Mouse (Mus musculus): ENCODE results near the gene Bcam. TPM values are rescaled to one million over a fixed set of nuclear protein-coding genes. Genes with fewer than 3 reads are reported as not detected.

The Bcam gene
- polyA plus RNA-seq, 1 experiment from 2014 or later, result 7.2 TPM

DNA sequence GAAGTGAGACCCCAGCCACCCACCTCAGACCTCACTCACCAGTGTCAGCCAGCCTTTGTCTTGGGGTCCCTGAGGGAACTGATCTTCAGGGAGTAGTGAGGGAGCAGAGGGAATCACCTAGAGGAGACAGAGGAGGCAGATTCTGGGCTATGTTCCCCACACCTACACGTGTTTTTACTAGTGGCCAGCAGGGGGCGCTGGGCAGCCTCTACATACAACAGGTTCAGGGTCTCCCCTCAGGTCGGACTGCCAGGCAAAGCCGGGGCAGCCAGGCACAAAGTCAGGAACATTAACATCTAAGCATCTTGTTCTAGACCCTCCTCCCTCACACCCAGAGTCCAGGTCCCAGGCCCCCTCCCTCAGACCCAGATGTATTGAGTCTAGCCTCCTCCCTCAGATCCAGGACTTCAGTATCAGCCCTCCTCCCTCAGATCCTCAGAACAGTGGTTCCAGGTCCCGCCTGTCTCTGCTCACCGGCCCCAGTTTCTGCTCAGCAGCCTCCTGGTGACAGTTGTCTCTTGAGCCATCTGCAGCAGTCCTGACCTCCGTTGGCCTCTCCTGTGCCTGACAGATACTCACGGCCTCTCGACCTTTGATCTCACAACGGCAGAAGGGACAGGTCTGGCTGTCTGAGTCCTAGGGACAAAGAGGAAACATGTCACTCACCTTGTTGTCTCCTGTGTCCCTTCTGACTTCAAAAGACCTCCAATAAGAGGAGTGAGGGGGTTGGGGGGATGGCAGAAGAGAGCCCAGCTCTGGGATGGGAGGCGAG lies 14.1 kb upstream of the Bcam start:
- DNase-seq, result no peak
- Histone ChIP-seq H3K4me1 (replicated peaks) (peaks cover 15% of the 10 kb centered on the region), H3K9ac (no peak overlapping the region), H3K4me3 (replicated peaks) (no peak overlapping the region), H3K9me3 (replicated peaks) (no peaks in the 10 kb centered on the region), H3K27ac (no peak overlapping the region), H3K4me2 (no peak overlapping the region), H3K36me3 (no peaks in the 10 kb centered on the region), H3K27me3 (0 out of 2 replicates have a peak, but pooled peaks cover 7% of the 10 kb centered on the region)
- 20% methylated on average over 11 of the region's 11 CpGs for WGBS (ENCODE audit: insufficient replicate concordance)
- peak; percentile 45 for ATAC-seq (ENCODE audit: low read depth)

- no peak overlapping the region for H3K4me2 ChIP-seq
- no peak for ATAC-seq (ENCODE audit: low read depth)
Measured at GRCm38 (mm10) chr7:19783630-19784029, 12.8 kb upstream of the Bcam start.

GRCm38 (mm10) chr7:19782645-19783044 lies 11.8 kb upstream of the Bcam start:
- no peaks in the 10 kb centered on the region for H3K36me3 ChIP-seq
- no peak overlapping the region for H3K4me3 ChIP-seq (replicated peaks)
- no peaks in the 10 kb centered on the region for H3K9me3 ChIP-seq (replicated peaks)
- WGBS (ENCODE audit: insufficient replicate concordance), result 83% methylated on average over 4 of the region's 4 CpGs
- H3K27ac ChIP-seq, result no peak overlapping the region
- H3K4me2 ChIP-seq, result no peak overlapping the region
- no peaks in the 10 kb centered on the region for H3K27me3 ChIP-seq
- peaks cover 11% of the 10 kb centered on the region for H3K4me1 ChIP-seq (replicated peaks)
- no peak overlapping the region for H3K9ac ChIP-seq
- ATAC-seq (ENCODE audit: low read depth) (no peak), DNase-seq (no peak)

More at GRCm38 (mm10) chr7:19783630-19784029, 12.8 kb upstream of the Bcam start:
- Histone ChIP-seq H3K27ac (no peak overlapping the region), H3K27me3 (no peaks in the 10 kb centered on the region), H3K9me3 (replicated peaks) (no peaks in the 10 kb centered on the region), H3K36me3 (no peaks in the 10 kb centered on the region), H3K4me3 (replicated peaks) (no peak overlapping the region), H3K9ac (no peak overlapping the region), H3K4me1 (replicated peaks) (peaks cover 11% of the 10 kb centered on the region)
- no peak for DNase-seq
- WGBS (ENCODE audit: insufficient replicate concordance), result 53% methylated on average over 8 of the region's 8 CpGs

GRCm38 (mm10) chr7:19781741-19782140 lies 10.9 kb upstream of the Bcam start:
- Histone ChIP-seq H3K36me3 (no peaks in the 10 kb centered on the region), H3K4me2 (no peak overlapping the region), H3K27me3 (no peaks in the 10 kb centered on the region), H3K27ac (no peak overlapping the region), H3K4me3 (replicated peaks) (no peak overlapping the region), H3K9me3 (replicated peaks) (no peaks in the 10 kb centered on the region), H3K4me1 (replicated peaks) (peaks cover 11% of the 10 kb centered on the region), H3K9ac (no peak overlapping the region)
- DNase-seq, result no peak
- ATAC-seq (ENCODE audit: low read depth), result no peak
- 74% methylated on average over 7 of the region's 7 CpGs for WGBS (ENCODE audit: insufficient replicate concordance)

- Histone ChIP-seq H3K9me3 (replicated peaks) (no peaks in the 10 kb centered on the region), H3K4me3 (replicated peaks) (no peak overlapping the region), H3K4me1 (replicated peaks) (peaks cover 5% of the 10 kb centered on the region), H3K4me2 (no peak overlapping the region), H3K27me3 (no peaks in the 10 kb centered on the region), H3K9ac (no peak overlapping the region), H3K36me3 (no peaks in the 10 kb centered on the region), H3K27ac (no peak overlapping the region)
- ATAC-seq (ENCODE audit: low read depth) (no peak), DNase-seq (no peak)
- 61% methylated on average over 4 of the region's 4 CpGs for WGBS (ENCODE audit: insufficient replicate concordance)
Measured at GRCm38 (mm10) chr7:19779903-19780302, 9.1 kb upstream of the Bcam start.

- Histone ChIP-seq H3K27me3 (no peaks in the 10 kb centered on the region), H3K4me3 (replicated peaks) (no peak overlapping the region), H3K27ac (no peak overlapping the region), H3K9me3 (replicated peaks) (no peaks in the 10 kb centered on the region), H3K4me1 (replicated peaks) (peaks cover 3% of the 10 kb centered on the region; the same call in 1 of the 2 replicates), H3K4me2 (no peak overlapping the region), H3K9ac (no peak overlapping the region), H3K36me3 (no peaks in the 10 kb centered on the region)
- 75% methylated on average over 8 of the region's 8 CpGs for WGBS (ENCODE audit: insufficient replicate concordance)
- DNase-seq (no peak), ATAC-seq (ENCODE audit: low read depth) (no peak)
Measured at GRCm38 (mm10) chr7:19778645-19779044, 7.8 kb upstream of the Bcam start.

- H3K36me3 ChIP-seq, result no peaks in the 10 kb centered on the region
- no peak overlapping the region for H3K4me2 ChIP-seq
- H3K9ac ChIP-seq, result no peak overlapping the region
- WGBS (ENCODE audit: insufficient replicate concordance), result 66% methylated on average over 11 of the region's 11 CpGs
- no peak overlapping the region for H3K27ac ChIP-seq
- ATAC-seq (ENCODE audit: low read depth) (no peak), DNase-seq (no peak)
- H3K4me1 ChIP-seq (replicated peaks), result no peaks in the 10 kb centered on the region
- H3K4me3 ChIP-seq (replicated peaks), result no peak overlapping the region
- peaks cover 3% of the 10 kb centered on the region for H3K27me3 ChIP-seq
- no peaks in the 10 kb centered on the region for H3K9me3 ChIP-seq (replicated peaks)
Measured at GRCm38 (mm10) chr7:19777049-19777723, 6.4 kb upstream of the Bcam start.

DNA sequence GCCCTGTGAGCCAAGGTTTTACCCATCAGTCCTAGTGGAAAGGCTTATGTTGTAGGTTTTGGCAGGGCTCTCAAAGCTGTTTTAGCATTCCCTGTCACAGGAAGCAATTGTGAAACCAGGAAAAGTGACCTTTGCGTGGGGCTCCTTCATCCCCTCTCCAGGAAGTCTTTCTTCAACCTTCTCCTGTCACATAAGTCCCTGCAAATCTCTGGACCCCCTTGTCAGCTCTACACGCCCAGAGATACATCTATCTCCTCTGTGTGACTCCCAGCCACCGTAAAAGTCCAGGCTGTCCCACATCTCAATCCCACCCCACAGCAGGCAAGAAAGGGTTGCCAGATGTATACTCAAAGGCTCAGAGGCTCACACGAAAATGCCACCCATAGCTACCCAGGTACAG lies 866 bp upstream of the Bcam start:
- 40% methylated on average over 4 of the region's 4 CpGs for WGBS (ENCODE audit: insufficient replicate concordance)
- Histone ChIP-seq H3K27ac (no peak overlapping the region), H3K36me3 (no peaks in the 10 kb centered on the region), H3K4me2 (no peak overlapping the region), H3K27me3 (peaks cover 51% of the 10 kb centered on the region), H3K9ac (no peak overlapping the region), H3K4me3 (replicated peaks) (no peak overlapping the region), H3K4me1 (replicated peaks) (peaks cover 21% of the 10 kb centered on the region), H3K9me3 (replicated peaks) (no peaks in the 10 kb centered on the region)
- ATAC-seq (ENCODE audit: low read depth), result no peak
- DNase-seq, result no peak

DNA sequence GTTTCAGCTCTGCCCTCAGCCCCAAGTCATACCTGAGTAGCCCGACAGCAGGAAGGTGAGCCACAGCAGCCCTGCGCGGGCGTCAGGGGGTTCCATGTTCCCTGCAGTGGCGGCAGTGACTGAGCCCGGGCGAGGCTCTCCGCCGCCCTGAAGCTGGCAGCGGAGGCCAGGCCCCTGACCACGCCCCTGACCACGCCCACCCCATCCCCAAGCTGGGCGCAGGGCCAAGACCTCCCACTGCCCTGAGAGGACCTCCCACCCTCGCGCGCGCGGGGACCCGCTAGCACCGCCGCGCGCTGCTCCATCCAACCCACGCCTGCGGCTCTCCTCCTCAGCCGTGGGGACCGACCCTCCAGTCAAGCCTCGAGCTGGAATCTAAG lies 451 bp downstream of the Bcam start:
- Histone ChIP-seq H3K36me3 (no peaks in the 10 kb centered on the region), H3K27me3 (peaks cover 54% of the 10 kb centered on the region), H3K4me1 (replicated peaks) (peaks cover 21% of the 10 kb centered on the region), H3K4me3 (replicated peaks) (peak overlapping the region; percentile 47), H3K4me2 (peak overlapping the region; percentile 65), H3K9me3 (replicated peaks) (no peaks in the 10 kb centered on the region), H3K9ac (peak overlapping the region; percentile 28; the same call in 1 of the 2 replicates), H3K27ac (no peak overlapping the region)
- under 1% methylated on average over 28 of the region's 28 CpGs for WGBS (ENCODE audit: insufficient replicate concordance)
- DNase-seq (peak; percentile 47), ATAC-seq (ENCODE audit: low read depth) (peak; percentile 70)

DNA sequence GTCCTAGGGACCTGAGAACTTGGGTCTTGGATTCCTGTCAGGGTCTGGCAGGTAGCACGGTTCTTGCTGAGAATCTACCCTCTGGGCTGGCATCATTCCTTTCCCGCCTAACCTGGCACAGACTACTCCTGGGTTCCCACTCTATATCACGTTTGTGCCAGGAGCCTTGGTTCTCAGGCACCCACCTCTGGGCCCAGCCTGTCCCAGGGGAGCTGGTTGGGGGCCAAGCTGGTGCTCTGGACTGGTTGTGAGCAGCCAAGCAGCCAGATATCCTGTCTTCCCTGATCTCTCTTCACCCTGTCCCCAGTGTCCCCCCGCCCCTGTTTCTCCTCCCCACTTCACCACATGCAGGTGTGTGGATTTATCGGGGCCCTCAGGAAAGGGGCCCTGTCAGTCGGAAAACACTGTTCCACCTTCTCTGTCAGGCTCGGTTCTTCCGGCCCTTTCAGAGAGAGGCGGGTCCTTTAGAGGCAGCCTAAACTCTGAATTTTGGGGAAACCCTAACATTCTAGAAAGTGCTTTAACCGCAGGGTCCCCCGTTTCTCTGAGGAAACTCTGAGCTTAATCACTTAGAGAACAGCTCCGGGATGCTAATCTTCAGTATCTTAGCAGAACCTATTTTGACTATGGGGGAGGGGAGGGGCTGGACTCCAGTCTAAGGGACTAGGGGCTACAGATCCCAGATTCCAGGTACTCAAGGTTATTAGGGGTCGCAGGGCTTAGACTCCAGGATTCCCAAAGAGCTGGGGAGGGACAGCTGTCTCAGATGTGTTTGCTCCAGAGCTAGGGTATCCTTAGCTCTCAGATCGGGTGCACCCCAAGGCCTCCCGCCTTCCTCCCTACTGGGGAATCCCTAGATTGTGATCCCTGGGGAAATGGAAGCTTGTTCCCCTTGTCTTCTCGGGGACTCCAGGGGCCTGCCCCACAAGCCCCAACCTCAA lies 1.1 kb downstream of the Bcam start:
- DNase-seq (no peak), ATAC-seq (ENCODE audit: low read depth) (0 out of 2 replicates have a peak, but pooled peaks have one; percentile 18)
- 11% methylated on average over 16 of the region's 16 CpGs for WGBS (ENCODE audit: insufficient replicate concordance)
- H3K9ac ChIP-seq, result peak overlapping the region; percentile 28; the same call in 1 of the 2 replicates
- H3K4me3 ChIP-seq (replicated peaks), result peak overlapping the region; percentile 47
- H3K4me1 ChIP-seq (replicated peaks), result peaks cover 21% of the 10 kb centered on the region
- no peaks in the 10 kb centered on the region for H3K36me3 ChIP-seq
- H3K9me3 ChIP-seq (replicated peaks), result no peaks in the 10 kb centered on the region
- peaks cover 54% of the 10 kb centered on the region for H3K27me3 ChIP-seq
- H3K4me2 ChIP-seq, result peak overlapping the region; percentile 65
- no peak overlapping the region for H3K27ac ChIP-seq

GRCm38 (mm10) chr7:19769001-19769400 lies 1.8 kb downstream of the Bcam start:
- Histone ChIP-seq H3K9ac (no peak overlapping the region), H3K27ac (no peak overlapping the region), H3K4me1 (replicated peaks) (peaks cover 23% of the 10 kb centered on the region), H3K27me3 (peaks cover 54% of the 10 kb centered on the region), H3K36me3 (no peaks in the 10 kb centered on the region), H3K4me2 (no peak overlapping the region), H3K9me3 (replicated peaks) (no peaks in the 10 kb centered on the region), H3K4me3 (replicated peaks) (no peak overlapping the region)
- ATAC-seq (ENCODE audit: low read depth) (no peak), DNase-seq (no peak)
- 23% methylated on average over 4 of the region's 4 CpGs for WGBS (ENCODE audit: insufficient replicate concordance)

Measured in liver, embryonic 13.5 days (tissue).